Mouse (Mus musculus) forebrain, embryonic 12.5 days (tissue): ENCODE measurements at regions not wholly inside any gene's neighbourhood (a gene's known extent, or its start where the extent isn't known, plus 50 kb on each side); places are given as distances from the start of the nearest gene placed in this dataset.

Experiments
- ATAC-seq: fragments of 200-750 bp; cut with Nextera tagmentation; 2 replicates; pipeline ENCODE4 v1.8.0; 2017; ENCODE audit warnings: moderate TSS enrichment; ENCODE audit not compliant: low FRiP score
- H3K27ac ChIP-seq: fragments of 300-500 bp; sonication (generic); 2 replicates; pipeline ENCODE4 v1.5.1; 2016; ENCODE audit warnings: mild to moderate bottlenecking
- H3K27me3 ChIP-seq: fragments of 300-500 bp; sonication (generic); 2 replicates; pipeline ENCODE4 v1.6.1; 2016; ENCODE audit warnings: mild to moderate bottlenecking
- H3K36me3 ChIP-seq: fragments of 300-500 bp; sonication (generic); replicated peaks from 2 replicates; pipeline ENCODE4 v1.6.1; 2016; ENCODE audit warnings: mild to moderate bottlenecking
- H3K4me1 ChIP-seq: fragments of 300-500 bp; sonication (generic); 2 replicates; pipeline ENCODE4 v1.6.1; 2016
- H3K4me2 ChIP-seq: fragments of 300-500 bp; sonication (generic); 2 replicates; pipeline ENCODE4 v1.6.1; 2016; ENCODE audit warnings: mild to moderate bottlenecking, moderate library complexity
- H3K4me3 ChIP-seq: fragments of 300-500 bp; sonication (generic); replicated peaks from 2 replicates; pipeline ENCODE4 v1.5.1; 2016; ENCODE audit warnings: mild to moderate bottlenecking
- H3K9ac ChIP-seq: fragments of 300-500 bp; sonication (generic); 2 replicates; pipeline ENCODE4 v1.6.1; 2016; ENCODE audit warnings: mild to moderate bottlenecking
- H3K9me3 ChIP-seq: fragments of 300-500 bp; sonication (generic); 2 replicates; pipeline ENCODE4 v1.6.1; 2016
- WGBS: fragments of 180-500 bp; shearing (Covaris S2); methylation state at CpG from one replicate; pipeline ENCODE4 v1.1.7; 2016; 5-methylcytosine and 5-hydroxymethylcytosine counted together

DNA sequence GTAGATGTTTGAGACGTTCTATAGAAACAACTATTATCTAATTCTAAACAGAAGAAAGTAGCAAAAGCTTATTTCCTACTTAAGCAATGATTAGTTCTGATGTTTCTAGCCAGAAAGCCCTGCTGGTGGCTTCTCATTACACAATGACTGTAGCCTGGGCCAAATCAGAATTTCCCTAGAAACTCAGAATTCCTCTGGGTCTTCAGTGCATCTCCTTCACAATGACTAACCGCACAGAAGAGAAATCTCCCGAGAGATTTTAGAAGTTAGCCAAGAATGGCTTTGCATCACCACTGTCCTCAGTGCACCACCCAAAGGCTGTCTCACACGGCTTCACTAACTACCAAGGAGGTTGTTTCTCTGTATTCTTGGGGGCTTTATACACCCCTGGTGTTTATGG, 248.0 kb downstream of the Gm826 start:
- Histone ChIP-seq H3K27me3 (no peaks in the 10 kb centered on the region), H3K9ac (no peak overlapping the region), H3K4me3 (no peak overlapping the region), H3K27ac (no peak overlapping the region), H3K9me3 (no peaks in the 10 kb centered on the region), H3K4me1 (no peaks in the 10 kb centered on the region), H3K4me2 (no peak overlapping the region), H3K36me3 (no peaks in the 10 kb centered on the region)
- no peak for ATAC-seq
- 82% methylated on average over 4 of the region's 4 CpGs for WGBS

DNA sequence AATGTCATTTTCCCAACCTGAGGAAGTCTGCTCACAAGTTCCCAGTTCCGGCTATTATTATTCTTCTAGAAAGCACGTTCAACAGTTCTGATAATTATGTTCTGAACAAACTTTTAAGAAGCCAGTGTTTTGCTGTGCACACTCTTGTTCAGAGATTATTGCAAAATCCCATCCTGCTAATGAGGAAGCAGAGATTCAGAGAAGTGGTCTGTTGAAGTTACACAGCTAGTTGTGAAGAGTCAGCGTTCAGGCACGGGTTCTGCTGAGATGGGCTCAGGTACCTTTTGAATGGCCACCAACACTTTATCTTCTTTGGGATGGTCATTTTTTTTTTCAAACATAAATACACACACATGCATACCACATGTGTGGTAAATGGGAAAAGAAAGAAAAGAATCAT, 250.3 kb downstream of the Gm826 start:
- no peak for ATAC-seq
- H3K36me3 ChIP-seq = no peaks in the 10 kb centered on the region
- H3K4me3 ChIP-seq = no peak overlapping the region
- H3K4me1 ChIP-seq = no peaks in the 10 kb centered on the region
- H3K27me3 ChIP-seq = no peaks in the 10 kb centered on the region
- no peak overlapping the region for H3K9ac ChIP-seq
- H3K4me2 ChIP-seq = no peak overlapping the region
- H3K27ac ChIP-seq = no peak overlapping the region
- WGBS = 92% methylated on average over 4 of the region's 4 CpGs
- no peaks in the 10 kb centered on the region for H3K9me3 ChIP-seq

DNA sequence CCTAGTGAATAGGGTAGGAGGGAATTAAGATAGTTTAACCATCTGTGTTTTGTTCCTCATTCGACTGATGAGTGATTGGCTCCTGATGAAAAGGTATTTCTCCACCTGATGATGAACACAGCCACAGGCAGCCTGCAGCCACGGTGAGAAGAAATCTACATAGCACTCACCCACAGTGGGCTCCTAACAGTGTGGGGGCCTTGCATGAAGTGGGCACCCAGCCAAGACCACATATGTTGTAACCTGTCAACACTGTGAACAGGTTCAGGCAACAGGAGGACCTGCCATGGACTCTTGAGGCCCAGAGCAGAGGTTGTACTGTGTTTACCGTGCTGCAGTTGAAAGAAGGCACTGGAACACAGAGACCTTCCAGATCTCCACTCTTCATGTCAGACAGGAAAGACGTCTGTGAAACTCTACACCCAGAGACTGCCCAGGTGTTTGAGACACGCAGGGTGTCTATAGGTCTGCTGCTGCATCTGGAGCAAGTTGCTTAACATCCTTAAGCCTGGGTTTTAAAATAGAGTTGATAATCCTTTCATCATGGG, 251.8 kb downstream of the Gm826 start:
- H3K9me3 ChIP-seq = no peaks in the 10 kb centered on the region
- no peak overlapping the region for H3K27ac ChIP-seq
- no peak overlapping the region for H3K4me3 ChIP-seq
- no peak for ATAC-seq
- WGBS = 76% methylated on average over 5 of the region's 5 CpGs
- H3K27me3 ChIP-seq = no peaks in the 10 kb centered on the region
- no peaks in the 10 kb centered on the region for H3K36me3 ChIP-seq
- H3K4me1 ChIP-seq = no peaks in the 10 kb centered on the region
- H3K9ac ChIP-seq = no peak overlapping the region
- H3K4me2 ChIP-seq = no peak overlapping the region

DNA sequence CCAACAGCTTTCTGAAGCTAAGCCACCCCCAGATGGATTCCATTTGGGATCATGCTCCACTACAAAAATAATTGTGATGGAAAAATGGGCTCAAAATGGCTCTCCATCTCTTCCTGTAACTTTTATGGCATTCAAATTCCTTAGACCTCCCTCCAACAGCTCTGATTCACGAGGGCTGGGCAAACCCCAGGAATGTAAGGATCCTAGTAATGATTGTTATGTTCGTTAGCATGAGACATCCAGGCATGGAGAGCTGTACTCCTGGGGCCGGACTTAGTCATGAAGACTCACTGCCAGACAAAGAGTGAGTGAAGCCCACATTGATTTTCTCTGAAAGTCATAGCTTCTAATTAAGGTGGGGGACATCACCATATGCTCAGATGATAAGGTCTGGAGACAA, 258.3 kb downstream of the Gm826 start:
- Histone ChIP-seq H3K4me1 (no peaks in the 10 kb centered on the region), H3K36me3 (no peaks in the 10 kb centered on the region), H3K9ac (no peak overlapping the region), H3K4me3 (no peak overlapping the region), H3K27ac (no peak overlapping the region), H3K27me3 (peaks cover under 1% of the 10 kb centered on the region; the same call in 1 of the 2 replicates), H3K9me3 (no peaks in the 10 kb centered on the region), H3K4me2 (no peak overlapping the region)
- ATAC-seq = no peak
- WGBS = 59% methylated on average over 3 of the region's 3 CpGs

DNA sequence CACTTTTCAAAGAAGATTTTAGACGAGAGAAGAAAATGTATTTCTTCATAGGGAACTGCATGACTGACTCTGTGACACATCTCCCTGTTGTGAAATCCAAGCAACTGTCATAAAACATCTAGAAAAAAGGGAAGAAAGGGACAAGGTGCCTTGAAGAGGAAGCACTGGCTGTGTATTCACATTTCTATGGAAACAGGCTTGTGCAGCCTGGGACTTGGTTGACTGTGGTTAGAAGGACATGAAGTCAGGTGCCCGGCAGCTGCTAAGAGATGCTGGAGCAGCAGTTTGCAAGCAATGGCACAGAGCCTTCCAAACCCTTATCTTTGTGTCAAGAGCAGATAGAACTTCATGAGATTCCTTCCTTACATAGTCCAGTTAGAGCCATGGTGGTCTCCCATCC, 263.5 kb downstream of the Gm826 start:
- WGBS = 80% methylated on average over 2 of the region's 2 CpGs
- H3K27ac ChIP-seq = no peak overlapping the region
- no peak overlapping the region for H3K4me3 ChIP-seq
- ATAC-seq = no peak
- no peaks in the 10 kb centered on the region for H3K36me3 ChIP-seq
- H3K4me2 ChIP-seq = no peak overlapping the region
- peaks cover 6% of the 10 kb centered on the region for H3K4me1 ChIP-seq
- peaks cover 14% of the 10 kb centered on the region for H3K27me3 ChIP-seq
- no peak overlapping the region for H3K9ac ChIP-seq
- H3K9me3 ChIP-seq = no peaks in the 10 kb centered on the region

DNA sequence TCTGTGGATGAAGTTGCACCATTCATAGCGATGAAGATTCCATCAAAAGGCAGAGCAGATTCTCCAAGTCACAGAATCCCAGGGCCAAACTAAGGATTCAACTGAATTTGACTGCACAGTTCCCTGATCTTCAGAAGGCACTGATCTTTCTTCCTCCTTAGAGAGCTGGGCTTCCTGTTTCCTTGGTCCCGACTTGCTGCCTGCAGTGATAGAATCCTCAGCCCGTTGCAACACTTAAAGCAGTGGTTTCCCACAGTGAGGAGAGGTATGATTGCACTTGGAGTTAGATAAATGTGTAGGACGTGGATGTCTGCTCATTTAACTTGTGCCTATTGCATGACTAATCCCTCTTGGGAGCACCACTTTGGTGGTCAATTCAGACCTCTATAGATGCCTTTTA, 265.2 kb downstream of the Gm826 start:
- no peak overlapping the region for H3K4me3 ChIP-seq
- H3K4me1 ChIP-seq = peaks cover 6% of the 10 kb centered on the region
- 82% methylated on average over 4 of the region's 4 CpGs for WGBS
- no peaks in the 10 kb centered on the region for H3K36me3 ChIP-seq
- no peak overlapping the region for H3K9ac ChIP-seq
- H3K4me2 ChIP-seq = no peak overlapping the region
- H3K9me3 ChIP-seq = no peaks in the 10 kb centered on the region
- H3K27ac ChIP-seq = no peak overlapping the region
- ATAC-seq = no peak
- peaks cover 21% of the 10 kb centered on the region for H3K27me3 ChIP-seq

DNA sequence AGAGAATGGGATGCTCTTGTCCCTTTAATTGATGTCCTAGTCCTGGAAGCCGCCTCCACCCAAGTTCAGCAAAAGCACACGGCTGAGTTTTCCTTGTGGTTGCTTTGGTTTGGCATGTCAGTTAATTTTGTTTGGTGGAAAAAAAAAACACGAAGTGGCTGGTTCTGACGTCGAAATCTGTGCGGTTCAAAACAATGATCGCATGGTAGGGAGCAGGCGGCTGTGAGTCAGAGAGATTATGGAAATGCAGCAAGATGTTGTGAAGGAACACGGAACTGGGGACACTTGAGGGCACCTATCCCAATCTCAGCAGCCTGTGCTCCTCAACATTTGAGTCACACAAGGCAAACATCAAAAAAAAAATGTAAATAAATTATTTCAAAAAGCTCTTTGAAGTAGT, 266.1 kb downstream of the Gm826 start:
- no peak for ATAC-seq
- Histone ChIP-seq H3K4me2 (no peak overlapping the region), H3K36me3 (no peaks in the 10 kb centered on the region), H3K27ac (no peak overlapping the region), H3K4me3 (no peak overlapping the region), H3K9me3 (no peaks in the 10 kb centered on the region), H3K4me1 (peaks cover 6% of the 10 kb centered on the region), H3K9ac (no peak overlapping the region), H3K27me3 (peaks cover 30% of the 10 kb centered on the region)
- WGBS = 82% methylated on average over 9 of the region's 9 CpGs

DNA sequence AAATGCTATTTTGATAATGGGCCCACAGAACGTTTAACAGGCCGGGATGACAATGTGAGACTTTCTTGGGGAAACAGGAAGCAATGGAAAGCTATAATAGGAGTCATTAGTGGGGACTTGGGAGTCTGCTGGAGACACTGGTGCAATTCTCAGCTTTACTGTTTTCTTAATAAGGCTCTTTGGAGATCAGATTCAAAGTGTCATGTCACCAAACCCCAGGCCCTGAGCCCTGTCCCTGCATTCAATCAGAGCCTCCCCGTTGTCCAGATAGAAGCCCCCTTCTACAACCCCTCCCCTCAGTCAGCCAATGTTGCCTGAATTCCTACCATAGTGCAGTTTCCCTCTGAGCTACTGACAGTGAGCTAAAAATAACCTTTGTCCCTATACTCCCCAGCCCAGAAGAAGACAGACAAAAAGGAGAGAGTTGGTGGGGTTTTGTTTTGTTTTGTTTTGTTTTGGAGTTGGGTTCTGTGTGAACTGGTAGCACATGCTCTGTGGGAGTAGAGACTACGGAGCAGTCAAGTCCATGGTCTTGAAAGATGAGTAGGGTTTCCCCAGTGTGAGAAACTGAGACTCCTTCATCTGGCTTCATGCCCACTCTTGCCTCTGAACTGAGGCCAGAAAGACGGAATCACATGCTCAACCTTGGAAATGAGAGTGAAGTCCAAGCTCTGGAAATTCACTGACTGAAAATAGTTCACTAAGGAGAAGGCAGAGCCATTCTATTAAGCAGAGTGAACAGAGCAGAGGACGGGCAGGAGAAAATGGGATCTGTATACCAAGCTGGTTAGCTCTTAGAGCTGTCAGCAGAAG, 267.3 kb downstream of the Gm826 start:
- Histone ChIP-seq H3K36me3 (no peaks in the 10 kb centered on the region), H3K27me3 (peaks cover 40% of the 10 kb centered on the region), H3K4me2 (no peak overlapping the region), H3K9ac (no peak overlapping the region), H3K9me3 (no peaks in the 10 kb centered on the region), H3K27ac (no peak overlapping the region), H3K4me1 (peaks cover 6% of the 10 kb centered on the region), H3K4me3 (no peak overlapping the region)
- peak; percentile 49; the same call in 1 of the 2 replicates for ATAC-seq
- WGBS = 30% methylated on average over 6 of the region's 6 CpGs

DNA sequence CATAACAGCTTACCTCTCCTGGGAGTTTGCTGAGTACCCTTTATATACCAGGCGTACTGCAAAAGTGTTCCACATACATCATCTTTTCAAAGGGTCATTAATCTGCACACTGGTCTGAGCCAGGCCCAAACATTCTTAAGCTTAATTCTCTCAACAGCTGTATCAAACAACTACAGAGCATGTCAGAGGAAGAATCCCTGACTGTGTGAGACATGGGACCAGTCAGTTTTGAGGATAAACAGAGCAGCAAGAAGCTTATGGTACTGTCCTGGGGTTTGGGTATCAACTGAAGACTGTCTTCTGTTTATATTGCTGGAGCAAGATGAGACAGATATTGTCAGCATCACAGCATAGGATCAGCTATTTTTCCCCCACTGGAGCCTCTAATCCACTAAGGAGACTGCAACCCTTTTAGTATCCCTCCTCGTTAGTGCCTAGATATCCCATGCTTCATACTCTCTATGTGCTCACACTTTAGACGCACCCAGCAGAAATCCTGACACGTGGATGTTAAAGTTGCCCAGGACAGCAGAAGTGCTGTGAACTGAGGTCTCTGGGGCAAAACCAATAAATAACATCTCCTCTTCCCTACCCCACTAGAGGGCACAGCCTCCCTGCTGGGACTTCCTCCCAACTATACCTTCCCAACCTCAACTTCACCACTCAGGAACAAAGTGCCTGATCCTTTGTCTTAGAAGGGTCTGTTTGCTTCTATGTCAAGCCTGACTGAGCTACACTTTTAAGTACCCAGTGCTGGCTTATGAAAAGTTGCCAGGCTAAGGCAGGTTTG, 271.6 kb downstream of the Gm826 start:
- no peak for ATAC-seq
- H3K36me3 ChIP-seq = no peaks in the 10 kb centered on the region
- no peak overlapping the region for H3K27ac ChIP-seq
- H3K27me3 ChIP-seq = peaks cover 39% of the 10 kb centered on the region
- no peak overlapping the region for H3K9ac ChIP-seq
- H3K9me3 ChIP-seq = no peaks in the 10 kb centered on the region
- H3K4me2 ChIP-seq = no peak overlapping the region
- no peak overlapping the region for H3K4me3 ChIP-seq
- H3K4me1 ChIP-seq = peaks cover 6% of the 10 kb centered on the region
- WGBS = 63% methylated on average over 4 of the region's 4 CpGs

DNA sequence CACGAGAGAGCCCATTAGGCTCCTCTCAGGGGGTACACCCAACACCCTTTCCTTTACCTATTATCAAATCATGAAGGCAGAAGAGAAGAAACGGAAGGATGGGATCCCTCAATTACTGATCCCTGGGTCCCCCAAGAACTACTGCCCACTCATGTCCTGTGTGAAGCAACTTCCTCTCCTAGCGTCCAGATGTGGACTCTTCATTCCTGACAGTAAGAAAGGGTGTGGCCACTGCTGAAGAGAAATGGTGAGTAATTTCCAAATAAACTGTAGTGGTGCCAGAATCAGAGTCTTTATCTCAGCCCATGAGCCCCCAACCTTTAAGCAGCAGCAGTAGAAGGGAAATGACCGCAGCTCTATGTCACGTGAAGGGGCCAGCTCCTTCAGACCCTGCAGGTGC, 273.9 kb downstream of the Gm826 start:
- no peak overlapping the region for H3K27ac ChIP-seq
- no peaks in the 10 kb centered on the region for H3K36me3 ChIP-seq
- no peak overlapping the region for H3K9ac ChIP-seq
- no peaks in the 10 kb centered on the region for H3K9me3 ChIP-seq
- no peak for ATAC-seq
- no peak overlapping the region for H3K4me3 ChIP-seq
- WGBS = 84% methylated on average over 5 of the region's 5 CpGs
- no peak overlapping the region for H3K4me2 ChIP-seq
- no peaks in the 10 kb centered on the region for H3K4me1 ChIP-seq
- peaks cover 39% of the 10 kb centered on the region for H3K27me3 ChIP-seq

DNA sequence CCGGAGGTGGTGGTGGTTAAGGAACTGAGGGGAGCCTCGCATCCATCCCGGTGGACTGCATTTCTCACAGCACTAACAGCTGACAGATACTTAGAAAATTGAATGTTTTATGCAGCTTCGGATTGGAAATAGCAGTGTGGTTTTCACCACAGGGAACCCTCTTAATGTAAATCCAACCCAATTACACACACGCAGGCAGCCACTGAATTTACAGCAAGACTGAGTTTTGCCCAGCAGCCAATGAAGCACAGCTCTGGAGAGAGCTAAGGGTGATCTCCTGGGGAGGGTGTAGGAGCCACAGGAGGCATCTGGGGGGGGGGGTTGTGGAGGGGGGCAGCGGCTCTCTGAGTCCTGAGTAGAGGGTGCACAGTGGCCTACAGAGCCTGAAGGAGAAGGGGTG, 276.8 kb downstream of the Gm826 start:
- no peak for ATAC-seq
- Histone ChIP-seq H3K9ac (no peak overlapping the region), H3K36me3 (no peaks in the 10 kb centered on the region), H3K4me3 (no peak overlapping the region), H3K27me3 (peaks cover 16% of the 10 kb centered on the region), H3K9me3 (no peaks in the 10 kb centered on the region), H3K4me2 (no peak overlapping the region), H3K4me1 (no peaks in the 10 kb centered on the region), H3K27ac (no peak overlapping the region)
- WGBS = 47% methylated on average over 6 of the region's 6 CpGs

DNA sequence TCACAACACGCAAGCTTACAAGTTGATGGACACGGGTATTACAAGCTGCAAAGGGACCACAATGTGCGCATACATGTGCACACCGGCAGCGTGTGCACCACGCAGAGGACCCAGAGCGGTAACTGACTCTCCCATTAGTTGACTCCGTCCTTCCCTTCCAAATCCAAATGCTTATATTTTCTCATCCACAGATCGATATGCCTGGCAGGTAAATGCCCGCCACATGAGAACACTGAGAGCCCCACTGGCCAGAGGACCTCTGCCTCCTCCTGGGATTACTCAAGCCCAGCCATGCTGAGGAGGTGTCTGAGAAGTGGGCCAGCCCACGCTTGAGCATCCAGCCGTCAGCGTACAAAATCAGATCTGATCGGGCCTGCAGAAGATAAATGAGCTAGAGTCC, 279.6 kb downstream of the Gm826 start:
- Histone ChIP-seq H3K9ac (no peak overlapping the region), H3K36me3 (no peaks in the 10 kb centered on the region), H3K27me3 (peaks cover 7% of the 10 kb centered on the region), H3K4me3 (no peak overlapping the region), H3K4me2 (no peak overlapping the region), H3K4me1 (no peaks in the 10 kb centered on the region), H3K27ac (no peak overlapping the region), H3K9me3 (no peaks in the 10 kb centered on the region)
- WGBS = 92% methylated on average over 14 of the region's 14 CpGs
- ATAC-seq = no peak
